Mouse (Mus musculus): ENCODE data around the gene Eif4g1. TPM values are rescaled to one million over a fixed set of nuclear protein-coding genes. Genes with fewer than 3 reads are reported as not detected.
"Not testable (repeated sequence)": the region's sequence is repeated elsewhere in the genome, so short reads cannot be mapped to it uniquely, and the experiment has no call there.

Eif4g1 gene
- 153 and 157 TPM in 2 replicates for polyA plus RNA-seq (2014; fragmentation: Nextera tagmentation; extraction: Ambion mirVana)

GRCm38 (mm10) chr16:20668013-20668412, at the start of gene Eif4g1:
Gene Eif4g1 (plus strand): TSS chr16:20668313.
- not testable (repeated sequence) for H3K4me1 ChIP-seq (ENCODE audit: control insufficient read depth, insufficient read depth, low read length); H3K27me3 ChIP-seq (replicated peaks; ENCODE audit: control insufficient read depth, insufficient read depth, low read length); DNase-seq (ENCODE audit: low spot score); H3K9me3 ChIP-seq (ENCODE audit: control insufficient read depth, low read length); H3K4me3 ChIP-seq (ENCODE audit: low read depth, low read length); H3K27ac ChIP-seq (replicated peaks; ENCODE audit: low read depth, low read length); ATAC-seq (ENCODE audit: low read depth); H3K9ac ChIP-seq (ENCODE audit: low read depth, low read length); H3K4me2 ChIP-seq (ENCODE audit: low read depth, low read length)
- WGBS, result 98% methylated on average over 4 of the region's 6 CpGs
- peaks cover 15% of the 10 kb centered on the region for H3K36me3 ChIP-seq (ENCODE audit: control insufficient read depth, insufficient read depth, low read length)

GRCm38 (mm10) chr16:20619541-20620398, 48.3 kb upstream of the Eif4g1 start:
- H3K27me3 ChIP-seq (replicated peaks; ENCODE audit: control insufficient read depth, insufficient read depth, low read length), result peaks cover 31% of the 10 kb centered on the region
- WGBS, result 11% methylated on average over 16 of the region's 83 CpGs

GRCm38 (mm10) chr16:20620399-20620735, 47.7 kb upstream of the Eif4g1 start:
- H3K4me3 ChIP-seq (ENCODE audit: low read depth, low read length), result peak overlapping the region; percentile 74
- H3K4me2 ChIP-seq (ENCODE audit: low read depth, low read length), result peak overlapping the region; percentile 99
- no peaks in the 10 kb centered on the region for H3K9me3 ChIP-seq (ENCODE audit: control insufficient read depth, low read length)
- no peaks in the 10 kb centered on the region for H3K36me3 ChIP-seq (ENCODE audit: control insufficient read depth, insufficient read depth, low read length)
- 2% methylated on average over 9 of the region's 9 CpGs for whole genome bisulfite sequencing
- ATAC-seq (ENCODE audit: low read depth), result 0 out of 2 replicates have a peak, but pooled peaks have one; percentile 7
- peaks cover 31% of the 10 kb centered on the region for H3K27me3 ChIP-seq (replicated peaks; ENCODE audit: control insufficient read depth, insufficient read depth, low read length)
- no peak for DNase-seq (ENCODE audit: low spot score)
- peaks cover 20% of the 10 kb centered on the region for H3K4me1 ChIP-seq (ENCODE audit: control insufficient read depth, insufficient read depth, low read length)
- no peak overlapping the region for H3K27ac ChIP-seq (replicated peaks; ENCODE audit: low read depth, low read length)
- H3K9ac ChIP-seq (ENCODE audit: low read depth, low read length), result peak overlapping the region; percentile 75; the same call in 1 of the 2 replicates

More at GRCm38 (mm10) chr16:20619541-20620398, 48.3 kb upstream of the Eif4g1 start:
- Histone ChIP-seq H3K4me2 (ENCODE audit: low read depth, low read length) (peak overlapping the region; percentile 99), H3K4me1 (ENCODE audit: control insufficient read depth, insufficient read depth, low read length) (peaks cover 20% of the 10 kb centered on the region), H3K4me3 (ENCODE audit: low read depth, low read length) (peak overlapping the region; percentile 74), H3K27ac (replicated peaks; ENCODE audit: low read depth, low read length) (no peak overlapping the region), H3K9ac (ENCODE audit: low read depth, low read length) (peak overlapping the region; percentile 75; the same call in 1 of the 2 replicates), H3K36me3 (ENCODE audit: control insufficient read depth, insufficient read depth, low read length) (no peaks in the 10 kb centered on the region), H3K9me3 (ENCODE audit: control insufficient read depth, low read length) (no peaks in the 10 kb centered on the region)
- peak; percentile 54 for DNase-seq (ENCODE audit: low spot score)
- peak; percentile 52 for ATAC-seq (ENCODE audit: low read depth)

- ATAC-seq (ENCODE audit: low read depth), result 0 out of 2 replicates have a peak, but pooled peaks have one; percentile 1
- no peaks in the 10 kb centered on the region for H3K36me3 ChIP-seq (ENCODE audit: control insufficient read depth, insufficient read depth, low read length)
- peaks cover 31% of the 10 kb centered on the region for H3K27me3 ChIP-seq (replicated peaks; ENCODE audit: control insufficient read depth, insufficient read depth, low read length)
- H3K9ac ChIP-seq (ENCODE audit: low read depth, low read length), result peak overlapping the region; percentile 75
- peaks cover 20% of the 10 kb centered on the region for H3K4me1 ChIP-seq (ENCODE audit: control insufficient read depth, insufficient read depth, low read length)
- H3K4me2 ChIP-seq (ENCODE audit: low read depth, low read length), result peak overlapping the region; percentile 99
- no peaks in the 10 kb centered on the region for H3K9me3 ChIP-seq (ENCODE audit: control insufficient read depth, low read length)
- peak; percentile 28 for DNase-seq (ENCODE audit: low spot score)
- WGBS, result under 1% methylated on average over 19 of the region's 32 CpGs
- H3K4me3 ChIP-seq (ENCODE audit: low read depth, low read length), result peak overlapping the region; percentile 74
- no peak overlapping the region for H3K27ac ChIP-seq (replicated peaks; ENCODE audit: low read depth, low read length)
These were observed 47.3 kb upstream of the Eif4g1 start for GRCm38 (mm10) chr16:20620751-20621190.

GRCm38 (mm10) chr16:20621191-20621990, 46.7 kb upstream of the Eif4g1 start, which contains the start of gene Camk2n2:
Gene Camk2n2 (minus strand): TSS chr16:20621287.
- peak; percentile 58 for ATAC-seq (ENCODE audit: low read depth)
- Histone ChIP-seq H3K9ac (ENCODE audit: low read depth, low read length) (peak within 1 kb of the TSS; percentile 75), H3K4me1 (ENCODE audit: control insufficient read depth, insufficient read depth, low read length) (peaks cover 20% of the 10 kb centered on the region), H3K27me3 (replicated peaks; ENCODE audit: control insufficient read depth, insufficient read depth, low read length) (peaks cover 31% of the 10 kb centered on the region), H3K4me3 (ENCODE audit: low read depth, low read length) (peak within 1 kb of the TSS; percentile 74), H3K9me3 (ENCODE audit: control insufficient read depth, low read length) (no peaks in the 10 kb centered on the region), H3K4me2 (ENCODE audit: low read depth, low read length) (peak within 1 kb of the TSS; percentile 99), H3K36me3 (ENCODE audit: control insufficient read depth, insufficient read depth, low read length) (no peaks in the 10 kb centered on the region), H3K27ac (replicated peaks; ENCODE audit: low read depth, low read length) (peak within 1 kb of the TSS; percentile 59; the same call in 1 of the 2 replicates)
- 2% methylated on average over 36 of the region's 92 CpGs for WGBS
- DNase-seq (ENCODE audit: low spot score), result peak; percentile 40

- peak overlapping the region; percentile 74 for H3K4me3 ChIP-seq (ENCODE audit: low read depth, low read length)
- ATAC-seq (ENCODE audit: low read depth) (peak; percentile 54), DNase-seq (ENCODE audit: low spot score) (peak; percentile 78)
- under 1% methylated on average over 32 of the region's 37 CpGs for WGBS
- peak overlapping the region; percentile 75 for H3K9ac ChIP-seq (ENCODE audit: low read depth, low read length)
- no peaks in the 10 kb centered on the region for H3K36me3 ChIP-seq (ENCODE audit: control insufficient read depth, insufficient read depth, low read length)
- peak overlapping the region; percentile 99 for H3K4me2 ChIP-seq (ENCODE audit: low read depth, low read length)
- H3K9me3 ChIP-seq (ENCODE audit: control insufficient read depth, low read length), result no peaks in the 10 kb centered on the region
- H3K27me3 ChIP-seq (replicated peaks; ENCODE audit: control insufficient read depth, insufficient read depth, low read length), result peaks cover 31% of the 10 kb centered on the region
- H3K27ac ChIP-seq (replicated peaks; ENCODE audit: low read depth, low read length), result peak overlapping the region; percentile 36; the same call in 1 of the 2 replicates
- peaks cover 20% of the 10 kb centered on the region for H3K4me1 ChIP-seq (ENCODE audit: control insufficient read depth, insufficient read depth, low read length)
These were observed 46.0 kb upstream of the Eif4g1 start for GRCm38 (mm10) chr16:20621991-20622685.

GRCm38 (mm10) chr16:20623211-20623610, 44.9 kb upstream of the Eif4g1 start:
- Histone ChIP-seq H3K27ac (replicated peaks; ENCODE audit: low read depth, low read length) (no peak overlapping the region), H3K4me2 (ENCODE audit: low read depth, low read length) (0 out of 2 replicates have a peak overlapping the region, but pooled peaks have one; percentile 99), H3K27me3 (replicated peaks; ENCODE audit: control insufficient read depth, insufficient read depth, low read length) (peaks cover 31% of the 10 kb centered on the region), H3K36me3 (ENCODE audit: control insufficient read depth, insufficient read depth, low read length) (no peaks in the 10 kb centered on the region), H3K4me1 (ENCODE audit: control insufficient read depth, insufficient read depth, low read length) (peaks cover 20% of the 10 kb centered on the region), H3K9ac (ENCODE audit: low read depth, low read length) (no peak overlapping the region), H3K9me3 (ENCODE audit: control insufficient read depth, low read length) (no peaks in the 10 kb centered on the region), H3K4me3 (ENCODE audit: low read depth, low read length) (no peak overlapping the region)
- 52% methylated on average over 2 of the region's 2 CpGs for WGBS
- DNase-seq (ENCODE audit: low spot score) (no peak), ATAC-seq (ENCODE audit: low read depth) (no peak)

Measured in embryonic facial prominence, embryonic 14.5 days (tissue).